Mouse (Mus musculus) lung, embryonic 16.5 days (tissue): ENCODE data around the gene Ankdd1a. TPM values are rescaled to one million over a fixed set of nuclear protein-coding genes. Genes with fewer than 3 reads are reported as not detected.

ENCODE experiments used
- ATAC-seq: fragments of 200-750 bp; cut with Nextera tagmentation; 2 replicates; pipeline ENCODE4 v1.8.0; 2017; ENCODE audit warnings: low read depth, mild to moderate bottlenecking, moderate library complexity
- H3K27ac ChIP-seq: fragments of 300-500 bp; sonication (generic); 2 replicates; pipeline ENCODE4 v1.5.1; 2014; ENCODE audit warnings: mild to moderate bottlenecking, control low read depth, low read length
- H3K27me3 ChIP-seq: fragments of 300-500 bp; sonication (generic); 2 replicates; pipeline ENCODE4 v1.6.1; 2014; ENCODE audit warnings: low read depth, low read length, mixed read lengths; ENCODE audit not compliant: control insufficient read depth, insufficient read depth
- H3K36me3 ChIP-seq: fragments of 300-500 bp; sonication (generic); 2 replicates; pipeline ENCODE4 v1.6.1; 2014; ENCODE audit warnings: low read length; ENCODE audit not compliant: control insufficient read depth, insufficient read depth
- H3K4me1 ChIP-seq: fragments of 300-500 bp; sonication (generic); replicated peaks from 2 replicates; pipeline ENCODE4 v1.6.1; 2014; ENCODE audit warnings: low read length, mixed read lengths; ENCODE audit not compliant: control insufficient read depth, insufficient read depth
- H3K4me2 ChIP-seq: fragments of 300-500 bp; sonication (generic); 2 replicates; pipeline ENCODE4 v1.6.1; 2014; ENCODE audit warnings: low read depth, low read length, control low read depth
- H3K4me3 ChIP-seq: fragments of 300-500 bp; sonication (generic); 2 replicates; pipeline ENCODE4 v1.5.1; 2014; ENCODE audit warnings: mild to moderate bottlenecking, low read length, control low read depth
- H3K9ac ChIP-seq: fragments of 300-500 bp; sonication (generic); 2 replicates; pipeline ENCODE4 v1.6.1; 2014; ENCODE audit warnings: low read length, control low read depth
- H3K9me3 ChIP-seq: fragments of 300-500 bp; sonication (generic); 2 replicates; pipeline ENCODE4 v1.6.1; 2016; ENCODE audit warnings: low read length; ENCODE audit not compliant: control insufficient read depth
- WGBS: fragments of 180-500 bp; shearing (Covaris S2); extraction: QIAGEN DNeasy Blood & Tissue Kit; methylation state at CpG from one replicate; pipeline ENCODE4 v1.1.7; 2014; 5-methylcytosine and 5-hydroxymethylcytosine counted together
- polyA plus RNA-seq: library from polyadenylated mRNA; unstranded; fragments of >200 nt; fragmentation: Nextera tagmentation; extraction: Ambion mirVana; gene quantifications from 2 replicates; pipeline ENCODE4 v1.2.1, GENCODE M21; 2015

Ankdd1a gene
- polyA plus RNA-seq, 1 experiment from 2014 or later = not detected

GRCm38 (mm10) chr9:65460732-65461442, 59.1 kb downstream of the Ankdd1a start, which contains the start of gene Spg21:
Gene Spg21 (plus strand): TSS chr9:65460947.
- Histone ChIP-seq H3K4me1 (peaks cover 19% of the 10 kb centered on the region), H3K27me3 (no peaks in the 10 kb centered on the region), H3K9ac (peak within 1 kb of the TSS; percentile 88), H3K4me2 (peak within 1 kb of the TSS; percentile 65), H3K36me3 (peaks cover 4% of the 10 kb centered on the region), H3K9me3 (no peaks in the 10 kb centered on the region), H3K27ac (peak within 1 kb of the TSS; percentile 85), H3K4me3 (peak within 1 kb of the TSS; percentile 90)
- WGBS = 0% methylated on average over 53 of the region's 53 CpGs
- peak; percentile 97 for ATAC-seq

GRCm38 (mm10) chr9:65460198-65460597, 59.8 kb downstream of the Ankdd1a start:
- Histone ChIP-seq H3K9me3 (no peaks in the 10 kb centered on the region), H3K27me3 (no peaks in the 10 kb centered on the region), H3K4me2 (peak overlapping the region; percentile 65), H3K27ac (peak overlapping the region; percentile 67; the same call in 1 of the 2 replicates), H3K4me1 (peaks cover 19% of the 10 kb centered on the region), H3K9ac (no peak overlapping the region; the same call in none of the 2 replicates), H3K4me3 (peak overlapping the region; percentile 90), H3K36me3 (no peaks in the 10 kb centered on the region)
- 64% methylated on average over 3 of the region's 3 CpGs for WGBS
- ATAC-seq = 0 out of 2 replicates have a peak, but pooled peaks have one; percentile 0

- Histone ChIP-seq H3K27ac (no peak overlapping the region), H3K27me3 (no peaks in the 10 kb centered on the region), H3K4me1 (peaks cover 19% of the 10 kb centered on the region), H3K4me3 (no peak overlapping the region), H3K36me3 (no peaks in the 10 kb centered on the region), H3K9ac (no peak overlapping the region), H3K9me3 (no peaks in the 10 kb centered on the region), H3K4me2 (no peak overlapping the region)
- ATAC-seq = no peak
- WGBS = 68% methylated on average over 2 of the region's 2 CpGs
Observed at GRCm38 (mm10) chr9:65458975-65459374, 61.0 kb downstream of the Ankdd1a start.

- Histone ChIP-seq H3K27me3 (no peaks in the 10 kb centered on the region), H3K9me3 (no peaks in the 10 kb centered on the region), H3K4me2 (no peak overlapping the region), H3K36me3 (peaks cover 28% of the 10 kb centered on the region), H3K4me1 (no peaks in the 10 kb centered on the region), H3K9ac (no peak overlapping the region), H3K27ac (no peak overlapping the region), H3K4me3 (no peak overlapping the region)
- 85% methylated on average over 6 of the region's 6 CpGs for WGBS
- no peak for ATAC-seq
Observed at GRCm38 (mm10) chr9:65447951-65448350, 72.0 kb downstream of the Ankdd1a start.

GRCm38 (mm10) chr9:65444692-65445091, 75.3 kb downstream of the Ankdd1a start:
- 90% methylated on average over 4 of the region's 4 CpGs for WGBS
- H3K4me1 ChIP-seq = no peaks in the 10 kb centered on the region
- no peak overlapping the region for H3K4me2 ChIP-seq
- peaks cover 41% of the 10 kb centered on the region for H3K36me3 ChIP-seq
- H3K27me3 ChIP-seq = no peaks in the 10 kb centered on the region
- no peak overlapping the region for H3K27ac ChIP-seq
- H3K4me3 ChIP-seq = no peak overlapping the region
- no peak for ATAC-seq
- H3K9me3 ChIP-seq = no peaks in the 10 kb centered on the region
- H3K9ac ChIP-seq = no peak overlapping the region

Other genes with a start within 250 kb of the Ankdd1a start
- gene Clpx, start 225.9 kb downstream of the Ankdd1a start, polyA plus RNA-seq = 50.3 and 51.8 TPM in 2 replicates
- 3.9 and 4.9 TPM in 2 replicates for gene Pdcd7, start 174.1 kb downstream of the Ankdd1a start, polyA plus RNA-seq
- 0.35 TPM in 1 of 2 replicates, not detected in the other for gene Ubap1l, start 159.2 kb downstream of the Ankdd1a start, polyA plus RNA-seq
- 4.7 and 4.8 TPM in 2 replicates for gene Kbtbd13, start 128.5 kb downstream of the Ankdd1a start, polyA plus RNA-seq
- gene Rasl12, start 121.7 kb downstream of the Ankdd1a start, polyA plus RNA-seq = 53.8 and 55.8 TPM in 2 replicates
- not detected in 2 replicates for gene Slc51b, start 97.2 kb downstream of the Ankdd1a start, polyA plus RNA-seq
- 20.1 and 22.2 TPM in 2 replicates for gene Mtfmt, start 84.4 kb downstream of the Ankdd1a start, polyA plus RNA-seq
- 98.9 and 99.2 TPM in 2 replicates for gene Spg21, start 59.2 kb downstream of the Ankdd1a start, polyA plus RNA-seq
- gene Plekho2, start 59.8 kb upstream of the Ankdd1a start, polyA plus RNA-seq = 23.6 and 24.4 TPM in 2 replicates
- 16.1 and 17.0 TPM in 2 replicates for gene Pif1, start 67.0 kb upstream of the Ankdd1a start, polyA plus RNA-seq
- 10.8 and 14.1 TPM in 2 replicates for gene Rbpms2, start 109.5 kb upstream of the Ankdd1a start, polyA plus RNA-seq
- gene Oaz2, start 147.8 kb upstream of the Ankdd1a start, polyA plus RNA-seq = 455 and 472 TPM in 2 replicates